Mouse (Mus musculus): ENCODE measurements around the gene Chchd6. TPM values are rescaled to one million over a fixed set of nuclear protein-coding genes. Genes with fewer than 3 reads are reported as not detected.
A peak's percentile ranks its signal among the peaks of the same experiment; 100 is the strongest.

Chchd6 gene
- polyA plus RNA-seq, 1 experiment from 2014 or later = 103 TPM

GRCm38 (mm10) chr6:89489533-89489932, 105.9 kb downstream of the Chchd6 start:
- DNase-seq (ENCODE audit: low spot score) = no peak
- 87% methylated on average over 1 of the region's 1 CpGs for WGBS
- Histone ChIP-seq H3K4me1 (replicated peaks) (no peaks in the 10 kb centered on the region), H3K27me3 (ENCODE audit: insufficient read depth, poor library complexity, severe bottlenecking) (no peaks in the 10 kb centered on the region), H3K9me3 (no peaks in the 10 kb centered on the region), H3K36me3 (no peaks in the 10 kb centered on the region), H3K27ac (no peak overlapping the region), H3K4me3 (no peak overlapping the region)

GRCm38 (mm10) chr6:89486055-89486454, 109.4 kb downstream of the Chchd6 start:
- H3K27me3 ChIP-seq (ENCODE audit: insufficient read depth, poor library complexity, severe bottlenecking) = no peaks in the 10 kb centered on the region
- H3K4me1 ChIP-seq (replicated peaks) = no peaks in the 10 kb centered on the region
- no peaks in the 10 kb centered on the region for H3K9me3 ChIP-seq
- H3K27ac ChIP-seq = 0 out of 2 replicates have a peak overlapping the region, but pooled peaks have one; percentile 8
- no peaks in the 10 kb centered on the region for H3K36me3 ChIP-seq
- WGBS = 78% methylated on average over 4 of the region's 4 CpGs
- DNase-seq (ENCODE audit: low spot score) = no peak
- no peak overlapping the region for H3K4me3 ChIP-seq

DNA sequence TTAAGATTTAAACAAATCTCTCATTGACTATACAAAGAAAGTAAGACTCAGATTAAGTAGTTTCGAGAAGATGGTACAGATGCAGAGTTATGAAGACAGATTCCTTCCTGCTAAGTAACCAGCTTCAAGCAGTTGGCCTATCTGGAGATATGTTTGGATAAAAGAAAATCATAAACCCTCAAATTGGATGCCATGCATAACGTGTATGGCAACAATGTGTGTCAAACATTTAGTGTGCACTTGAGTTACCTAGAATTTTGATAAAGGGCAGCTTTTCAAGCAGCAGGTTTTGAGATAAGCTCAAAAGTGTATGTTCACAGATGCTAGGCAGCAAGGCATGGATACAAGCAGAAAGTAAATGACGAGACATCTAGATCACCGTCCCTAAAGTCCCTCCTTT, 114.3 kb downstream of the Chchd6 start:
- H3K4me3 ChIP-seq = no peak overlapping the region
- DNase-seq (ENCODE audit: low spot score) = no peak
- no peaks in the 10 kb centered on the region for H3K4me1 ChIP-seq (replicated peaks)
- no peaks in the 10 kb centered on the region for H3K9me3 ChIP-seq
- WGBS = 86% methylated on average over 4 of the region's 4 CpGs
- H3K27me3 ChIP-seq (ENCODE audit: insufficient read depth, poor library complexity, severe bottlenecking) = no peaks in the 10 kb centered on the region
- no peak overlapping the region for H3K27ac ChIP-seq
- H3K36me3 ChIP-seq = no peaks in the 10 kb centered on the region

- Histone ChIP-seq H3K9me3 (no peaks in the 10 kb centered on the region), H3K27me3 (ENCODE audit: insufficient read depth, poor library complexity, severe bottlenecking) (no peaks in the 10 kb centered on the region), H3K4me3 (no peak overlapping the region), H3K4me1 (replicated peaks) (peaks cover 4% of the 10 kb centered on the region; the same call in 1 of the 2 replicates), H3K36me3 (no peaks in the 10 kb centered on the region), H3K27ac (peak overlapping the region; percentile 8; the same call in 1 of the 2 replicates)
- no peak for DNase-seq (ENCODE audit: low spot score)
Observed at GRCm38 (mm10) chr6:89467908-89468307, 127.5 kb downstream of the Chchd6 start.

DNA sequence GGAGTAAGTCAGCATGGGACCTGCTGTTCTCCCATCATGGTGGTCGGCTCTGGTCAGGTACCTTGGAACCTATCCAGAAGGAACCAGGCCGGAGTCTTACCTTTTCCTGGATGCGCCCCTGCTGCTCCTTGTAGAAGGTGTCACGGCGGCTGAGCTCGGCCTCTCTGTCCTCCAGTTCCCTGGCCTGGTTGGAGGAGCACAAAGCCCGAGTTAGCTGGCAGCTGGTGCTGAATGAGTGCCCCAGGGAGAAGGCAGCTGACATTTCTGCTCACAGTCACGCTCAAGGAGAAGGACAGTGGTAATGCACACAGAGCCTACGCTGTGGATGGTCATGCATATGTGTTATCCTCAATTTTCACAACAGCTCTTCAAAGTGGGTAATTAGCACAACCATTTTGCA, 128.2 kb downstream of the Chchd6 start:
- Histone ChIP-seq H3K27me3 (ENCODE audit: insufficient read depth, poor library complexity, severe bottlenecking) (no peaks in the 10 kb centered on the region), H3K36me3 (no peaks in the 10 kb centered on the region), H3K9me3 (no peaks in the 10 kb centered on the region), H3K27ac (no peak overlapping the region), H3K4me3 (no peak overlapping the region), H3K4me1 (replicated peaks) (peaks cover 4% of the 10 kb centered on the region; the same call in 1 of the 2 replicates)
- WGBS = 79% methylated on average over 9 of the region's 9 CpGs
- DNase-seq (ENCODE audit: low spot score) = no peak

DNA sequence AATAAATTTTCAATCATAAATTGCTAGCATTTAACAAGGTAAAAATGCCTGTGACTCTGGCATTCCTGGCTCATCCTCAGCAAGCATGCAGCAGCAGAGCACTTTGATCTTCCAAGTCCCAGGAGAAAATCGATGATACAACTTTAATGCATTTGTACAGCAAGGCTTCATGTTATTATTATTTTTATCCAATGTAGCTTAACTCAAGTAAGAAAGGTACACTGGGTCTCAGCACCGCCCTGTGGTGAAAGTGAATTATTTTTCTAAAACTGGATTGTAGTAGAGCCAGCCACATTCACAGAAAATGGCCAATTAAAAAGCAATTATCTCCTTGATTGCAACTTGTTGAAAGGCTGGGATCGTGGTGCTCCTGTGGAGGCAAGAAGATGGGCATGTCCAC, 128.6 kb downstream of the Chchd6 start:
- H3K36me3 ChIP-seq = no peaks in the 10 kb centered on the region
- DNase-seq (ENCODE audit: low spot score) = no peak
- no peaks in the 10 kb centered on the region for H3K27me3 ChIP-seq (ENCODE audit: insufficient read depth, poor library complexity, severe bottlenecking)
- 84% methylated on average over 3 of the region's 3 CpGs for WGBS
- peaks cover 4% of the 10 kb centered on the region; the same call in 1 of the 2 replicates for H3K4me1 ChIP-seq (replicated peaks)
- no peaks in the 10 kb centered on the region for H3K9me3 ChIP-seq
- H3K27ac ChIP-seq = no peak overlapping the region
- no peak overlapping the region for H3K4me3 ChIP-seq

DNA sequence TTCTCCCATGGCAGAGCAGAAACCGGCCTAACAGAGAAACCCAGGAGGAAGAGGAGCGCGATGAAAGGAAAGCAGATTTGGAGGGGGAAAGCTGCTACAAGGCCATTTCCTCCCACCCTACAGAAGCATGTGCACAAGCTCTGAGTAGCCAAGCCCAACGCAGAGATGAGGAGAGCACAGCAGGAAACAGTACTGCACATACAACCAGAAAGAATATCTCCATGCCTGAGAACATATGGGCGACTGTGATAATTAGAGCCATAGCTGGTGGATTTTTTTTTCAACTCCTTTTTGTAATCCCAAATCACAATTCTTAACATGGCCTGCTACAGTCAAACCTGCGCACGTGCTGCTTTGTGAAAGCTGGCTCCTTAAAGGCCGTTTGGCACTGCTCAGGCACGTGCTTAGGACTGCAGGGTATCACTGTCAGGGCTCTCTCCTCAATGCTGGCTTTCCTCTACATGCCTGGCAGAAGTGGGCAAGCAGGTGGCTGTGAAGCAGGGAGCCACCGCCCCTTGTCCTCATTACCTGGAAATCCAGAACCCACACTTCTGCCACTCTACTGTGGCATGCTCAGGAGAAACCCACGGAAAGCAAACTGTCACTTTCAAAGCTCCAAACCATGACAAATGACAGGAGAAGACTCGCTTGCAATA, 129.3 kb downstream of the Chchd6 start:
- Histone ChIP-seq H3K4me1 (replicated peaks) (peaks cover 4% of the 10 kb centered on the region; the same call in 1 of the 2 replicates), H3K9me3 (no peaks in the 10 kb centered on the region), H3K36me3 (no peaks in the 10 kb centered on the region), H3K4me3 (no peak overlapping the region), H3K27ac (no peak overlapping the region), H3K27me3 (ENCODE audit: insufficient read depth, poor library complexity, severe bottlenecking) (no peaks in the 10 kb centered on the region)
- 83% methylated on average over 12 of the region's 12 CpGs for whole genome bisulfite sequencing
- no peak for DNase-seq (ENCODE audit: low spot score)

GRCm38 (mm10) chr6:89462223-89462760, 133.2 kb downstream of the Chchd6 start:
- Histone ChIP-seq H3K27me3 (ENCODE audit: insufficient read depth, poor library complexity, severe bottlenecking) (no peaks in the 10 kb centered on the region), H3K9me3 (no peaks in the 10 kb centered on the region), H3K4me1 (replicated peaks) (peaks cover 3% of the 10 kb centered on the region; the same call in 1 of the 2 replicates), H3K36me3 (no peaks in the 10 kb centered on the region), H3K4me3 (no peak overlapping the region), H3K27ac (no peak overlapping the region; the same call in 1 of the 2 replicates)
- WGBS = 92% methylated on average over 2 of the region's 2 CpGs
- DNase-seq (ENCODE audit: low spot score) = no peak

DNA sequence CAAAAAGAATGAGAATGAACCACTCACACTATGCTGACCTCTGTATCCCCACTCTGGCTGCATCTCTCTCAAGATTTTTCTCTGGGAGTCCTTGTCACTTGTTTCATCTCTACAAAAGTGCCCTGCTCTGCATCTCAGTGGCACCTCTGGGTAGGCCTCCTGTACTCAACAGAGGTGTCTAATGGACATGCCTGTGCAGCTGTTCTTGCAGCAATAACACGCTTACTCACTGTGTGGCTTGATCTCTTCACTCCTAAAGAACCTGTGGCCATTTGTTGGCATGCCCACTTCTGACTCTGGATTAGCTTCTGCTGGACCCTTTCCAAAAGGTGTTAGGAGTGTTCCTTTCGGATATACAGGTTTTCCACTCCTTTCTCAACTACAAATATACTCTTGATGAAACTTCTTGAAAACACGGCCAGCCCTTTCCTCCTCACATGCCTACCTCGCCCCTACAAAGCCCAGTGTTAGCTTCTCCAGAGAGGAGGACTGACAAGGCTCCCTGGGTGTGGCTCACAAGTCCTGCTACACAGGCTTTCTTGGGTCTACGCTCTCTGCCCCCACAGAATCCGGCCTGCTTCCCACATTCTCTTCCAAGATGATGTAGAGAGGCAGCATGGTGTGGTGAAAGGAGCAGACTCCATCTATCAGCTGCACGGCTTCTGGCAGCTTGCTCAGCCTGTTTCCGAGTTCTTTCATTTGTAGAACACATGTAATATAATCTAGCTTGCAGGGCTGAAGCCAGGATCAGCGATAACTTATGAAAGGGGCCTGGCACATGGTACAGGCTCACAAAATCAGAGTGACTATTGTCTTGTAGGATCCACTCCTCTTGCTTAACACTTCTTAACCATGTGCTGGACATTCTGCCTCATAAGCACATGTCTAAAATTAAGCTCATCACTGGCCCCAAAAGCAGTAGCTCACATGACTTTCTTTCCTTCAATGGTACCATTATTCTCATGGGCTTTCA, 133.9 kb downstream of the Chchd6 start:
- H3K9me3 ChIP-seq = no peaks in the 10 kb centered on the region
- 88% methylated on average over 9 of the region's 9 CpGs for WGBS
- no peaks in the 10 kb centered on the region for H3K36me3 ChIP-seq
- no peak overlapping the region for H3K27ac ChIP-seq
- no peak overlapping the region for H3K4me3 ChIP-seq
- no peaks in the 10 kb centered on the region for H3K27me3 ChIP-seq (ENCODE audit: insufficient read depth, poor library complexity, severe bottlenecking)
- DNase-seq (ENCODE audit: low spot score) = no peak
- H3K4me1 ChIP-seq (replicated peaks) = no peaks in the 10 kb centered on the region; the same call in 1 of the 2 replicates

DNA sequence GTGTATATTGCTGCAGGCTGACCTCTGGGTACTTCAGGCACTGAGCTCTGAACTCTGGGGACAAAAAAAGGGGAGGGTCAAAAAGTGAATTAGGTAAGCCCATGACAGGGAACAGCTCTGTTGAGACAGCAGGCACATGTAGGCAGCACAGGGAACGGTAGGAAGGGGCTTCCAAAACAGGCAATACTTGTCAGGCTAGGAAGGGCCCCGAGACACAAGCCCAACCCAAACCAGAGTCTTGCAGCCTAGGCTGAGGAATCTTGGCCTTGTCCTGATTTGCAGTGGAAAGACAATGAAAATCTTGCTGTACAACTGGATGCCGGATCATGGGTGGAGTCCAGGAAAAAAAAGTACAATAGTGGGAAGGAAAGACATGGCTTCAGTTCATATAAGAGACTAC, 135.8 kb downstream of the Chchd6 start:
- DNase-seq (ENCODE audit: low spot score) = no peak
- Histone ChIP-seq H3K9me3 (no peaks in the 10 kb centered on the region), H3K27me3 (ENCODE audit: insufficient read depth, poor library complexity, severe bottlenecking) (no peaks in the 10 kb centered on the region), H3K4me3 (no peak overlapping the region), H3K4me1 (replicated peaks) (no peaks in the 10 kb centered on the region; the same call in 1 of the 2 replicates), H3K27ac (no peak overlapping the region), H3K36me3 (no peaks in the 10 kb centered on the region)
- 78% methylated on average over 3 of the region's 3 CpGs for WGBS

DNA sequence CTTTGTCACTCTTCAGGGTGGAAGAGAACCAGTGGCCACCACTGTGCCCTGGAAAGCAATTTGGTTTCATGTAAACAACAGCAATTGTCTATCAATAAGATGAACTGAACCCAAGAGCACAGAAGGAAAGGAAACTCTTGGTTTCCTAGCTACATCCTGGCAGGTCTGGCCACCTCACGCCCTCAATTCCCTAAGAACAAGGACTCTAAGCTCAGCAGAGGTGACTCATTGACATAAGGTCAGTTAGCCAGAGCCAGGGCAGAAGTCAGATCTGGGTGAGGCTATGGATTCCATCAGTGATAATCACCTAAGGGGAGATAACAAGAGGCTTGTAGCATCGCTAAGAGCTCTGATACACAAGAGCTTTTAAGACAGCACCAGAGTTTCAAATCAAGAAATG, 137.9 kb downstream of the Chchd6 start:
- WGBS = 73% methylated on average over 2 of the region's 2 CpGs
- Histone ChIP-seq H3K27me3 (ENCODE audit: insufficient read depth, poor library complexity, severe bottlenecking) (no peaks in the 10 kb centered on the region), H3K4me3 (no peak overlapping the region), H3K9me3 (no peaks in the 10 kb centered on the region), H3K27ac (no peak overlapping the region), H3K36me3 (no peaks in the 10 kb centered on the region), H3K4me1 (replicated peaks) (peaks cover 6% of the 10 kb centered on the region; the same call in 1 of the 2 replicates)
- no peak for DNase-seq (ENCODE audit: low spot score)

DNA sequence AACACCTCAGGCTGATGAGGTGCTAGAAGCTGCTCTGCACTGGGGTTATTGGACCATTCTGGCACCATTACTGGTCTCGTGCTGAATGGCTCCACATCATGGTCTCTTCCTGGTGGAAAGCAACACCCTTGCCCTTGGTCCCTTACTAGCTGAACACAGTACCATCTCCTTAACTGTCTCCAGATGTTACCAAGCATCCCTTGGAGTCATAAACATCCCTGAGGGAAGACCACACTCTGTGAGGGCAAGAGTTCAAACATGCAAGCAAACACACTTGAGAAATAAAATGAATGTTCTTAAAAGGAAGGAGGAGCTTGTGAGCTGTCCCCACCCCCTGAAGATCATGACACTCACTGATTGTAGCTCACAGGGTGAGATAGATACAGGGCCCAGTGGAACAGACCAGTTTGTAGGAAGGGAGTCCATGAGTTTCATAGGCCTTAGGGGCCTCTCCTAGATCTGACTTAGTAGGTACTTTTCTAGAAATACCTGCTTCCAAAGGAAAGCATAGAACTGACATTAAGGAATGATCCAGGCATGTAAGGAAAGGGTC, 139.0 kb downstream of the Chchd6 start:
- no peak overlapping the region for H3K4me3 ChIP-seq
- H3K27ac ChIP-seq = no peak overlapping the region
- no peaks in the 10 kb centered on the region for H3K9me3 ChIP-seq
- no peaks in the 10 kb centered on the region for H3K36me3 ChIP-seq
- no peak for DNase-seq (ENCODE audit: low spot score)
- H3K27me3 ChIP-seq (ENCODE audit: insufficient read depth, poor library complexity, severe bottlenecking) = no peaks in the 10 kb centered on the region
- peaks cover 6% of the 10 kb centered on the region; the same call in 1 of the 2 replicates for H3K4me1 ChIP-seq (replicated peaks)
- WGBS = 64% methylated on average over 1 of the region's 1 CpGs
